Mouse (Mus musculus) kidney, postnatal 36 days (tissue): ENCODE measurements around the gene Sstr2.
A peak's percentile ranks its signal among the peaks of the same experiment; 100 is the strongest.

ENCODE experiments used
- DNase-seq, 2 experiments: peaks; one replicate each; pipeline ENCODE4 v3.0.0; 2021 to 2022; ENCODE audit warnings: mixed read lengths in 2 of 2

Sstr2 gene

DNA sequence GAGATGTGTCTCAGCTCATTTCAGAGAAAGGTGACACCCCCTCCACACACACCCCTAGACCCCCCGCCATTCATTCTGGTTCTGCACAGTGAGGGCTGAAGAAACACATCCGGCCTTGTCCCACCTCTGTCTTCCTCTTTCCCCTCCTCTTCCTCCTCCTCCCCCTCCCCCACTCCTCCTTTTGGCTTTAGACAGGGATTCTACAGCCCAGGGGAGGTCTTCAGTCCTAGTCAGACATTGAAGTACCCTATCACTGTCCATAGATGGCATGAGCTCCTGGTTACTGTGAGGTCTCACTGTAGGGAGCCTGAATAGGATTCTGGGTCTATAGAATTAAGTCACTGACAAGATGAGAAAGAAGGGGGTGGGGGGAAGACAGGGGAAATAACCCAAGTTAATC, 1.9 kb downstream of the Sstr2 start:
- no peak for DNase-seq

DNA sequence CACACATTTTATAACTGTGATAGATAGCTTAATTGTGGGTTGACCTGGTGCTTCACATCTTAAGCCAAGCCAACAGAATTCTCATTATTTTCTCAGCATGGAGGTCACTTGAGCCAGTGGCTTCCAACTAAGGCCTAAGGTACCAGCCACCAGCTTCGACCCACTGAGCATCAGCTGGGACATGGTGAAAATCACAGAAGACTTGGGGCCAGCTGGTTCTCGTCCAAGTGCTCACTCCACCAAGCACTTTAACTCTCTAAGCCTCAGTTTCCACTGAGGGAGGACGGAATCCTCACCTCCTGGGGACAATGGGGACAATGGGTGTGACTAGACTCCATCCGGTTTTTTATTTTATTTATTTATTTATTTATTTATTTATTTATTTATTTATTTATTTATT, 2.9 kb downstream of the Sstr2 start:
- DNase-seq, result no peak

DNA sequence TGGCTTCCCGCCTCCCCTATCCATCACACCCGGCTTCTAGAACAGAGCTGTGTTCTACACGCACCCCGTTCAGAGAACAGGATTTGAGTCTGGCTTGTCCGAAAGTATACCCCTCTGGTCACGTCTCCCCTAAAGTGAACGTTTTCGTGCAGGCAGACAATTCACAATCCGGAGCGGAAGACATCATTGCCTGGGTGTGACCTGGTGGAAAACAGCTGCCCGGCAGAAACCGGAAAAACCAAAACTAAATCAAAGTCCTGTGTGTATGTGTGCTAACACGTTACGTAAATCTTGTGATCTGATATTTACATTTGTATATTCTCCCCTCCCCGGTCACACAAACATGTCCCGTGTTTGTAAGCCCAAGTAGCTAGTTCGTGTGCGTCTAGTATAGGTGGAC, 6.3 kb downstream of the Sstr2 start:
- no peak for DNase-seq

DNA sequence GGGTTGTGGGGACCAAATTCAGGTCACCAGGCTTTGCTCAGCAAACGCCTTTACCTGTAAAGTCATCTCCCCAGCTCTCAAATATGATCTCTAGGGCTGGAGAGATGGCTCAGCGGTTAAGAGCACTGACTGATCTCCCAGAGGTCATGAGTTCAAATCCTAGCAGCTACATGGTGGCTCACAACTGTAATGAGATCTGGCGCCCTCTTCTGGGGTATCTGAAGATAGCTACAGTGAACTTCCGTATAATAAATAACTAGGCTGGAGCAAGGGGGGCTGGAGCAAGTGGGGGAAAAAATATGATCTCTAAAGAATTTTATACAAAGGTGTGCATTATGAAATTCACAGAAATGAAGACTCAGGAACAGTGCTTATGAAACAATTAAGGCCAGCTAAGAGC, 8.6 kb downstream of the Sstr2 start:
- DNase-seq, result peak in 1 of 2 experiments; percentile 48

DNA sequence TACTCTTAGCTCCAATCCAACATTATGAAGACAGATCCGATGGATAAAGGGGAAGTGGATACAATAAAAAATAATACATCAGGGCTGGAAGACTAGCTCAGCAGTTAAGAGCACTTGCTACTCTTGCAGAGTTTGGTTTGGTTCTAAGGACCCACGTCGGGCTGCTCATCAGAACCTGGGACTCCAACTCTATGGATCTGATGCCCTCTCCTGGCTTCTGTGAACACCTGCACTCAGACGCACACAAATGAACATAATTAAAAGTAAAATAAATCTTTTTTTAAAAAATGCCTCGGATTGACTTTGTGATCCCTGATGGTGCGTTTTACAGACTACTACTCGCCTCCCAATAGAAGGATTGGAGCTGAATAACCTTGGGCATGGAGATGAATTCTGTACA, 11.5 kb downstream of the Sstr2 start:
- peak in 1 of 2 experiments; percentile 13 for DNase-seq

DNA sequence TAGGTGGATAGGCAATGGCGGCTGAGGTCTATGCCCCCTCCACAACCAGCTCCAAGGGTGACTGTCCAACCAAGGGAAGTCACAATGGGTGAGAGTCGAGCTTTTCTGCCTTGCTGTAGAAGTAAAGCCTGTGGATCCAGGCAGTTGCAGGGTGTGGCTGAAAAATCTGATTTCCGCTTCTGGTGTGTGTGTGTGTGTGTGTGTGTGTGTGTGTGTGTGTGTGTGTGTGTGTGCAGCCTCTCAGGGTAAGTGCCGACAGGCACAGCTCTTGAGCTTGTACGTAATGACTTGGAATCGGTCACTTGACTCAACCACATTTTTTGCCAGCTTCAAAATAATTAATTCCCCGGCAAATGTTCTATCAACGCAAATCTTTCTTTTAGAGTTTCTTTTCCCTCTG, 12.2 kb downstream of the Sstr2 start:
- no peak for DNase-seq

GRCm38 (mm10) chr11:113631862-113632261, 12.7 kb downstream of the Sstr2 start:
- DNase-seq, result no peak

DNA sequence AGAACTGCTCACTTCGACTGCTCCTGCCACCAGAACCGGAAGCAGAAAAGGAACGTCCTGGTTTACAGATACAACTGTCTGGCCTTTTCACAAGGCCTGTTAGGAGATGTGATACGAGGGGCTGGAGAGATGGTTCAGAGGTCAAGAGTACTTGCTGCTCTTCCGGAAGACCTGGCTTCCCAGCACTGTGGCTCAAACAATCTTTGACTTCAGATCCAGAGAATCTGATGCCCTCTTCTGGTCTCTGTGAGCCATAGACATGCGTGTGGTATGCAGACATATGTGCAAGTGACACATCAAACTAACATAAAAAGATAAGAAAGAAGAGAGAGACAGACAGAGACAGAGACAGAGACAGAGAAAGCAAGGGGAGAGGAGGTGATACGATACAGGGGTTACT, 13.2 kb downstream of the Sstr2 start:
- DNase-seq, result no peak

DNA sequence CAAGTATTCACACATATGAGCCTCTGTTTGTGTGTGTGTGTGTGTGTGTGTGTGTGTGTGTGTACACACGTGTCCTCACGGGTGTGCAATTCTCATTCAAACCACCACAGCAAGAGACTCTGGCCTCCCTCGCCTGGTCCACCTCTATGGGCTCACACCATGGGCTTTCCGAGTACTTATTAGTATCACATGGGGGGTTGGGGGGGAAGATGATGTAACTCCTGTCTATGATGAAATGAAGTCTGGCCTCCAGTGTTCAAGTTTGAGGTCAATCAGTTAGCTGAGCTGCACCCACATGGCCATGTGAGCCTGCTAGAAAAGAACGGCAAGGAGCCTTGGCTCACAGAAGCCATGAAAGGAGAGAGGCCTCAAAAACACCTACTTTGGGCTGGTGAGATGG, 14.3 kb downstream of the Sstr2 start:
- no peak for DNase-seq

DNA sequence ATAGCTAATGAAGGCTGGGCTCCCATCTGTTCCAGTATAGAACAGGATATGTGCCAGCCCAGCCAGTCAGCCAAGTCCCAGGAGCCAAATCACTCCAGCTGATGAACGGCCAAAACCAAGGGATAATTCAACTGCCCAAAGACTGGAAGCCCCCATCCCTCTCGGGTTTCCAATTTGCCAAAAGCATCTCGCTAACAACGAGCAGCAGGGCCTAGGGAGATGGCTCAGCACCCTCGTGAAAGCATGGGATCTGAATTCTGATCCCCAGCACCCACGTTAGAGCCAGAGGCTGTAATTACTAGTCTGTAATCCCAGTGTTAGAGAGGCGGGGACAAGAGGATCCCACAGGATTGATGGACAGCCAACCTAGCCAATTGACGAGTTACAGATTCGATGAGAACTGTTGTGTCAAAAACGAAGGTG, 15.6 kb downstream of the Sstr2 start:
- no peak for DNase-seq

- no peak for DNase-seq
Measured at GRCm38 (mm10) chr11:113638680-113639079, 19.5 kb downstream of the Sstr2 start.

DNA sequence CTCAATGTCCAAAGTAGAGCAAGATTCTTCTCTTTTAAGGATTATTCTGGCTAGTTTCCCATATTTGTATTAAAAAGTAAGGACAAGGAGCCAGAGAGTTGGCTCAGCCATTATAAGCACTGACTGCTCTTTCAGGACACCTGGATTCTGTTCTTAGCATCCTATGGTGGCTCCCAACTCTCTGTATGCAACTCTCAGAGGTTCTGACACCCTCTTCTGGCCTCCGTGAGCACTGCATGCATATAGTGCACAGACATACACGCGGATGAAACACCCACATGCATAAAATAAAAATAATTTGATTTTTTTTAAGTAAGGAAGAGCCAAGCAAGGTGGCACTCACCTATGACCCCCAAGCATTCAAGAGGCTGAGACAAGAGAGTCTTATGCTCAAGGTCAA, 26.0 kb downstream of the Sstr2 start:
- no peak for DNase-seq

DNA sequence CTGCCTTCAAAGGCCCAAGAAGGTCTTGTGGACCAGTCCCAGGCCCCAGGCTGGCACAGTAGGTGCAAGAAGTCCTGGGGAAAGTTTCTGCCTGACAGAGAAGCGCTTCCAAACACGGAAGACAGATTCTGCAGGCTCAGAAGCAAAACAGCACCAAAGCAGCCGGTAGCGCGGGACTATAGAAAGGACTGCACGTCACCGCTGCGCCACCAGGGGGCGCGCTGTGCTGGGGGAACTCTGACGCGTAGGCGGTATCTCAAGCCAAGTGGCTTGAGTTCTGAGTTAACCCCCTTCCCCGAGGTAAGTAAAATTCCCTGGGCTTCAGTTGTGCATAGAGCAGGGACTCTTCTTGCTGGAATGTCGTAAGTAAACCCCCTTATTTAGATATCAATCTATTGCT, 29.0 kb downstream of the Sstr2 start:
- DNase-seq, result peak; percentile 68 to 93

- DNase-seq, result no peak
Measured at GRCm38 (mm10) chr11:113648690-113649352, 29.7 kb downstream of the Sstr2 start, which contains the start of gene Cog1. TSS of gene Cog1 (plus strand) at chr11:113649169.

DNA sequence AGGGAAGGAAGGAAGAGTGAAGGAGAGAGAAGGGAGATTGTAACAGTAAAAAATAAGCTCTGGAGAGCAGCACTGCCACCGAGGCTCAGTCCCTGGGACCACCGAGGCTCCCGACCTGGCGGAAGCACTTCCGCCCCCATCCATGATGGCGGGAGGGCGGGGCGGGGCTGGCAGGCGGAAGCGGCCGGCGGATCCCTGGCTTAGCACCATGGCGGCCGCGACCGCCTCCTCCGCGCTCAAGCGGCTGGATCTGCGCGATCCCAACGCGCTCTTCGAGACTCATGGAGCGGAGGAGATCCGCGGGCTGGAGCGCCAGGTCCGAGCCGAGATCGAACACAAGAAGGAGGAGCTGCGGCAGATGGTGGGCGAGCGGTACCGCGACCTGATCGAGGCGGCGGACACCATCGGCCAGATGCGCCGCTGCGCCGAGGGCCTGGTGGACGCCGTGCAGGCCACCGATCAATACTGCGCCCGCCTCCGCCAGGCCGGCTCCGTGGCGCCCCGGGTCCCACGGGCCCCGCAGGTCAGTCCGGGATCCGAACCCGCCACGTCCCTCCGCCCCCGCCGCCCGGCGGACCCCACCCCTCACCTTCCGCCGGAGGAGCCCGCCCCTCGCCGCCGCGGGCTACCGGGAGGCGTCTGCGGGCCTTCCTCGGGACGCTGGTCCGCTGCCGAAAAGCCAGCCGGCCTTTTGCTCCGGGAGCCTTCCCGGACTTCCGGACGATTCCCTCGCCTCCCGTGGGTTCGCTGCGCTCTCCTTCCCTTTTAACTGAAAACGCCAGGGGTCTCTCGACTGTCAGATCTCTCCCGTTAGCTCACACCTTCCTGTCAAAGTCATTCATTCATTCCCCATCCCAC, 30.4 kb downstream of the Sstr2 start, which contains the start of gene Slc39a11:
Slc39a11 (minus strand) TSS at position 727 of the 858 bp plus-strand sequence.
- DNase-seq, result peak; percentile 58 to 84

GRCm38 (mm10) chr11:113651206-113651906, 32.2 kb downstream of the Sstr2 start:
- DNase-seq, result no peak

- DNase-seq, result peak in 1 of 2 experiments; percentile 76
Measured at GRCm38 (mm10) chr11:113651907-113652273, 32.7 kb downstream of the Sstr2 start.

DNA sequence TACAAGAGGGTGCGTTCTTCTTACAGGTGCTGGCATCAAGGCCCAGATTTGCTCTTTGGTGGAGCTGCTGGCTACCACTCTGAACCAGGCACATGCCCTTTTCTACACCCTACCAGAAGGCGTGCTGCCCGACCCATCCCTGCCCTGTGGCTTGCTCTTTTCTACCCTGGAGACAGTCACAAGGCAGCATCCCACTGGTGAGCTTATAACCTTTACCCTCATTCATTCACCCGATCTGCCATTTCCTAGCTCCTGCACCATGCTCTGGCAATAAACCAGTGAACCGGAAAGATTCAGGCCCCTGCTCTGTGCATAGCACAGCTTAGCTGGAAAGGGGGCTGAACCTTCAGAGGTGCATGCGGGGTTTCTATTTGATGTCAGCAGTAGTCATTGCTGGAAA, 33.4 kb downstream of the Sstr2 start:
- DNase-seq, result peak; percentile 65 to 84

GRCm38 (mm10) chr11:113654105-113654504, 35.0 kb downstream of the Sstr2 start:
- no peak for DNase-seq

GRCm38 (mm10) chr11:113654561-113655270, 35.6 kb downstream of the Sstr2 start:
- no peak for DNase-seq

GRCm38 (mm10) chr11:113656511-113656932, 37.4 kb downstream of the Sstr2 start:
- DNase-seq, result no peak

DNA sequence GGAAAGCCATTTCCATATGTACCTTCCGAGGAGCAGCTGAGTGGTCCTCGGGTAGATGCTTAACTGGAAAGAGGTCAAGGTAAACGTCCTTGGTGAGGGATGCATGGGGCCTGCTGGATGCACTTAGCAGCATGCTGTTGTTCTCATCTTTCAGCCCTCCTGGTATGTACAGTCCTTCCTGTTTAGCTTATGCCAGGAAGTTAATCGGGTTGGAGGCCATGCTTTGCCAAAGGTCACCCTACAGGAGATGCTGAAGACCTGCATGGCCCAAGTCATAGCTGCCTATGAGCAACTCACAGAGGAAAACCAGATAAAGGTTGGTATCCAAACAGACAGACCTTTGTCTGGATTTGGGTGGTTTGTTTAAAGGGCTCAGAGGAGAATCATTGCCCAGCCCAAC, 38.1 kb downstream of the Sstr2 start:
- DNase-seq, result no peak

DNA sequence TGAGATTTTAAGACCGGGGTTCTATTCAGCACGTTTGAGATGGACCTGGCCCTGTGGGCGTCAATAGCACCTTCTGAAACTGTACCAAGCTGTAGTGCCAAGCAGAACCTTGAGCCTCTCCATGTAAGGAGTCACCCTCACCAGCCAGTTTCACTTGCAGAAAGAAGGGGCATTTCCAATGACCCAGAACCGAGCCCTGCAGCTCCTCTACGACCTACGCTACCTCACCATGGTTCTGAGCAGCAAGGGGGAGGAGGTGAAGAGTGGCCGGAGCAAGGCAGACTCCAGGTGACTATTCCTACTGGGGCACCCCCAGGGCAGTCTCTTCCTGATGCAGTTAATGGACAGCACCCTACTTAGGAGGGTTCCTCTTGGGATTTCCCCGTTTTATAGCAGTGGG, 39.2 kb downstream of the Sstr2 start:
- DNase-seq, result peak; percentile 59 to 66
